Mouse (Mus musculus): ENCODE measurements around the gene Txndc12. TPM values are rescaled to one million over a fixed set of nuclear protein-coding genes. Genes with fewer than 3 reads are reported as not detected.

Gene Txndc12
- polyA plus RNA-seq, 1 experiment = 57.1 TPM

- TF ChIP-seq POLR2A (IDR thresholded peaks at IDR 0.05; ENCODE audit: borderline replicate concordance, extremely low read depth, insufficient read depth, insufficient read length, poor library complexity, severe bottlenecking) (peak; percentile 43; the same call in 1 of the 2 replicates), CTCF (IDR thresholded peaks at IDR 0.05; ENCODE audit: borderline replicate concordance, extremely low read depth, insufficient read depth, insufficient read length) (no peak)
Observed at GRCm38 (mm10) chr4:108847715-108848504, 13.5 kb downstream of the Txndc12 start, which contains the start of gene Kti12. TSS of gene Kti12 (plus strand) at chr4:108847785.

GRCm38 (mm10) chr4:108848505-108848848 is 14.1 kb downstream of the Txndc12 start, which contains the start of gene A730015C16Rik:
TSS of gene A730015C16Rik (minus strand) at chr4:108848619.
- DNase-seq (ENCODE audit: low read depth) = peak; percentile 13
- TF ChIP-seq POLR2A (IDR thresholded peaks at IDR 0.05; ENCODE audit: borderline replicate concordance, extremely low read depth, insufficient read depth, insufficient read length, poor library complexity, severe bottlenecking) = no peak
- no peak for TF ChIP-seq CTCF (IDR thresholded peaks at IDR 0.05; ENCODE audit: borderline replicate concordance, extremely low read depth, insufficient read depth, insufficient read length)

More at GRCm38 (mm10) chr4:108847715-108848504, 13.5 kb downstream of the Txndc12 start, which contains the start of gene Kti12:
- DNase-seq (ENCODE audit: low read depth) = peak; percentile 96

GRCm38 (mm10) chr4:108866806-108867205 is 32.4 kb downstream of the Txndc12 start:
- no peak for TF ChIP-seq CTCF (IDR thresholded peaks at IDR 0.05; ENCODE audit: borderline replicate concordance, extremely low read depth, insufficient read depth, insufficient read length)
- TF ChIP-seq POLR2A (IDR thresholded peaks at IDR 0.05; ENCODE audit: borderline replicate concordance, extremely low read depth, insufficient read depth, insufficient read length, poor library complexity, severe bottlenecking) = no peak
- DNase-seq (ENCODE audit: low read depth) = no peak

GRCm38 (mm10) chr4:108869730-108870374 is 35.5 kb downstream of the Txndc12 start:
- TF ChIP-seq POLR2A (IDR thresholded peaks at IDR 0.05; ENCODE audit: borderline replicate concordance, extremely low read depth, insufficient read depth, insufficient read length, poor library complexity, severe bottlenecking) = no peak
- TF ChIP-seq CTCF (IDR thresholded peaks at IDR 0.05; ENCODE audit: borderline replicate concordance, extremely low read depth, insufficient read depth, insufficient read length) = peak; percentile 90; the same call in 1 of the 2 replicates
- peak; percentile 94 for DNase-seq (ENCODE audit: low read depth)

- no peak for DNase-seq (ENCODE audit: low read depth)
- TF ChIP-seq POLR2A (IDR thresholded peaks at IDR 0.05; ENCODE audit: borderline replicate concordance, extremely low read depth, insufficient read depth, insufficient read length, poor library complexity, severe bottlenecking) (no peak), CTCF (IDR thresholded peaks at IDR 0.05; ENCODE audit: borderline replicate concordance, extremely low read depth, insufficient read depth, insufficient read length) (no peak)
Observed at GRCm38 (mm10) chr4:108873746-108874145, 39.3 kb downstream of the Txndc12 start.

GRCm38 (mm10) chr4:108877901-108878300 is 43.5 kb downstream of the Txndc12 start:
- TF ChIP-seq POLR2A (IDR thresholded peaks at IDR 0.05; ENCODE audit: borderline replicate concordance, extremely low read depth, insufficient read depth, insufficient read length, poor library complexity, severe bottlenecking) (no peak), CTCF (IDR thresholded peaks at IDR 0.05; ENCODE audit: borderline replicate concordance, extremely low read depth, insufficient read depth, insufficient read length) (no peak)
- no peak for DNase-seq (ENCODE audit: low read depth)

- TF ChIP-seq POLR2A (IDR thresholded peaks at IDR 0.05; ENCODE audit: borderline replicate concordance, extremely low read depth, insufficient read depth, insufficient read length, poor library complexity, severe bottlenecking) (no peak), CTCF (IDR thresholded peaks at IDR 0.05; ENCODE audit: borderline replicate concordance, extremely low read depth, insufficient read depth, insufficient read length) (no peak)
- peak; percentile 87 for DNase-seq (ENCODE audit: low read depth)
Observed at GRCm38 (mm10) chr4:108878963-108879822, 44.8 kb downstream of the Txndc12 start, which contains the start of gene Rab3b. TSS of gene Rab3b (plus strand) at chr4:108879063.

GRCm38 (mm10) chr4:108883815-108884214 is 49.4 kb downstream of the Txndc12 start:
- TF ChIP-seq CTCF (IDR thresholded peaks at IDR 0.05; ENCODE audit: borderline replicate concordance, extremely low read depth, insufficient read depth, insufficient read length) (no peak), POLR2A (IDR thresholded peaks at IDR 0.05; ENCODE audit: borderline replicate concordance, extremely low read depth, insufficient read depth, insufficient read length, poor library complexity, severe bottlenecking) (no peak)
- peak; percentile 50 for DNase-seq (ENCODE audit: low read depth)

GRCm38 (mm10) chr4:108887456-108887855 is 53.1 kb downstream of the Txndc12 start:
- TF ChIP-seq POLR2A (IDR thresholded peaks at IDR 0.05; ENCODE audit: borderline replicate concordance, extremely low read depth, insufficient read depth, insufficient read length, poor library complexity, severe bottlenecking) = no peak
- TF ChIP-seq CTCF (IDR thresholded peaks at IDR 0.05; ENCODE audit: borderline replicate concordance, extremely low read depth, insufficient read depth, insufficient read length) = no peak
- DNase-seq (ENCODE audit: low read depth) = no peak

GRCm38 (mm10) chr4:108890876-108891275 is 56.5 kb downstream of the Txndc12 start:
- peak; percentile 17 for DNase-seq (ENCODE audit: low read depth)
- TF ChIP-seq CTCF (IDR thresholded peaks at IDR 0.05; ENCODE audit: borderline replicate concordance, extremely low read depth, insufficient read depth, insufficient read length) = no peak
- no peak for TF ChIP-seq POLR2A (IDR thresholded peaks at IDR 0.05; ENCODE audit: borderline replicate concordance, extremely low read depth, insufficient read depth, insufficient read length, poor library complexity, severe bottlenecking)
